In genomic region chr2:74677106-74677505, GRCm38 (mm10) we compare ENCODE assay signal across 34 mouse cellular contexts. TPM values are rescaled to one million over a fixed set of nuclear protein-coding genes. Genes with fewer than 3 reads are reported as not detected.
DNase-seq lines count a peak whose midpoint lies in the region; ATAC-seq lines count a peak whose summit lies in the region.
"Had no signal": no experiment of that assay in that cellular context is flagged by ENCODE, and none has a peak within 500 bp of the region (broad histone marks: within the 10 kb centered on the region; RNA-seq: fewer than 3 reads in every experiment).

No protein-coding gene starts in this region.

- H3K27me3 ChIP-seq in intestine, embryonic 14.5 days (replicated peaks; ENCODE audit: control insufficient read depth, insufficient read depth, low read length) = peaks cover 100% of the 10 kb centered on the region
- peaks cover 97% of the 10 kb centered on the region for H3K27me3 ChIP-seq in intestine, embryonic 15.5 days (replicated peaks)
- peaks cover 100% of the 10 kb centered on the region for H3K27me3 ChIP-seq in neural tube, embryonic 11.5 days (ENCODE audit: control insufficient read depth, insufficient read depth, low read length)
- H3K27me3 ChIP-seq in limb, embryonic 12.5 days = peaks cover 72% of the 10 kb centered on the region

- H3K4me1 ChIP-seq in intestine, embryonic 14.5 days (replicated peaks; ENCODE audit: control insufficient read depth, insufficient read depth, low read length) = no peaks in the 10 kb centered on the region; the same call in 1 of the 2 replicates
- peaks cover 12% of the 10 kb centered on the region for H3K4me1 ChIP-seq in intestine, embryonic 15.5 days (replicated peaks)
- 0 out of 2 replicates have a peak, but pooled peaks cover 6% of the 10 kb centered on the region for H3K4me1 ChIP-seq in neural tube, embryonic 11.5 days (ENCODE audit: control insufficient read depth, insufficient read depth, low read length)
- H3K4me1 ChIP-seq in limb, embryonic 12.5 days (replicated peaks) = peaks cover 47% of the 10 kb centered on the region

- H3K4me2 ChIP-seq in intestine, embryonic 14.5 days (ENCODE audit: low read length) = no peak overlapping the region
- H3K4me2 ChIP-seq in intestine, embryonic 15.5 days (replicated peaks) = no peak overlapping the region
- H3K4me2 ChIP-seq in neural tube, embryonic 11.5 days (ENCODE audit: low read depth) = no peak overlapping the region
- peak overlapping the region; percentile 74 for H3K4me2 ChIP-seq in limb, embryonic 12.5 days
- H3K4me2 ChIP-seq: heart, embryonic 12.5 days; hindbrain, embryonic 15.5 days; liver, embryonic 12.5 days; midbrain, embryonic 15.5 days had no signal

- no peak for ATAC-seq in intestine, embryonic 14.5 days (replicated peaks; ENCODE audit: low FRiP score, low TSS enrichment, low read depth)
- no peak for ATAC-seq in intestine, embryonic 15.5 days
- ATAC-seq in neural tube, embryonic 11.5 days (ENCODE audit: insufficient read depth, low FRiP score, low TSS enrichment) = no peak
- ATAC-seq in limb, embryonic 12.5 days (ENCODE audit: insufficient number of reproducible peaks, insufficient read depth, low FRiP score, low TSS enrichment, low read depth) = no peak
- ATAC-seq: activated CD4-positive, CD25-positive, alpha-beta regulatory T cell, adult 4 months; forebrain, embryonic 16.5 days; inflammation-experienced regulatory T-cells, adult 6 months; liver, embryonic 12.5 days; liver, postnatal 0 days; midbrain, embryonic 15.5 days had no signal

- DNase-seq in intestine, embryonic 14.5 days (ENCODE audit: low spot score) = peak; percentile 61
- peak; percentile 24 for DNase-seq in neural tube, embryonic 11.5 days (ENCODE audit: low spot score)
- no peak for DNase-seq in neural tube, embryonic 10.5 days (ENCODE audit: extremely low spot score, low spot score)
- no peak for DNase-seq in right cerebral cortex, postnatal 4 days
- DNase-seq in right cerebral cortex, postnatal 36 days (ENCODE audit: low spot score in 2 of 2) = no peak
- DNase-seq: adrenal gland, adult 2 months; adrenal gland, postnatal 36 days; B cell, adult 2 months; cerebellum, adult 18-20 months; cerebellum, postnatal 10 days; gastrocnemius, adult 2 months; heart, postnatal 4 days; kidney, adult 2 months; liver, postnatal 0 days; lung, postnatal 36 days; thymus, postnatal 25 days had no signal

- no peak overlapping the region for H3K9ac ChIP-seq in intestine, embryonic 14.5 days (ENCODE audit: low read length)
- no peak overlapping the region for H3K9ac ChIP-seq in intestine, embryonic 15.5 days
- no peak overlapping the region for H3K9ac ChIP-seq in neural tube, embryonic 11.5 days (ENCODE audit: low read length)
- peak overlapping the region; percentile 99 for H3K9ac ChIP-seq in limb, embryonic 12.5 days (replicated peaks)
- H3K9ac ChIP-seq: heart, embryonic 12.5 days; hindbrain, embryonic 15.5 days; liver, embryonic 12.5 days; liver, postnatal 0 days; midbrain, embryonic 15.5 days; neural tube, embryonic 13.5 days had no signal

- H3K27ac ChIP-seq in intestine, embryonic 14.5 days (ENCODE audit: low read depth) = no peak overlapping the region
- H3K27ac ChIP-seq in intestine, embryonic 15.5 days = no peak overlapping the region
- H3K27ac ChIP-seq in neural tube, embryonic 11.5 days (ENCODE audit: low read depth, low read length) = no peak overlapping the region
- peak overlapping the region; percentile 99 for H3K27ac ChIP-seq in limb, embryonic 12.5 days
- H3K27ac ChIP-seq: gastrocnemius, adult 2 months; hindbrain, embryonic 15.5 days; liver, embryonic 12.5 days; midbrain, embryonic 15.5 days; neural tube, embryonic 13.5 days had no signal

- no peaks in the 10 kb centered on the region for H3K9me3 ChIP-seq in intestine, embryonic 14.5 days (ENCODE audit: control insufficient read depth, low read length)
- H3K9me3 ChIP-seq in intestine, embryonic 15.5 days = no peaks in the 10 kb centered on the region
- no peaks in the 10 kb centered on the region for H3K9me3 ChIP-seq in neural tube, embryonic 11.5 days (ENCODE audit: control insufficient read depth, low read length)
- no peaks in the 10 kb centered on the region for H3K9me3 ChIP-seq in limb, embryonic 12.5 days
- H3K9me3 ChIP-seq: heart, embryonic 12.5 days; hindbrain, embryonic 15.5 days; liver, embryonic 12.5 days; midbrain, embryonic 15.5 days; neural tube, embryonic 13.5 days had no signal

- H3K4me3 ChIP-seq in intestine, embryonic 14.5 days (ENCODE audit: low read depth, low read length) = no peak overlapping the region
- H3K4me3 ChIP-seq in intestine, embryonic 15.5 days (replicated peaks) = no peak overlapping the region
- H3K4me3 ChIP-seq in neural tube, embryonic 11.5 days (ENCODE audit: low read depth, low read length) = no peak overlapping the region
- peak overlapping the region; percentile 90 for H3K4me3 ChIP-seq in limb, embryonic 12.5 days (replicated peaks)
- H3K4me3 ChIP-seq: erythroblast, embryonic 14.5 days; gastrocnemius, adult 2 months; heart, embryonic 12.5 days; hindbrain, embryonic 15.5 days; liver, embryonic 12.5 days; midbrain, embryonic 15.5 days had no signal

- no peaks in the 10 kb centered on the region for H3K36me3 ChIP-seq in intestine, embryonic 14.5 days (ENCODE audit: control insufficient read depth, insufficient read depth, low read length)
- H3K36me3 ChIP-seq in intestine, embryonic 15.5 days = no peaks in the 10 kb centered on the region
- H3K36me3 ChIP-seq in neural tube, embryonic 11.5 days (ENCODE audit: control insufficient read depth, insufficient read depth, low read length) = no peaks in the 10 kb centered on the region
- H3K36me3 ChIP-seq in limb, embryonic 12.5 days = no peaks in the 10 kb centered on the region
- H3K36me3 ChIP-seq: heart, embryonic 12.5 days; hindbrain, embryonic 15.5 days; liver, embryonic 12.5 days; midbrain, embryonic 15.5 days; neural tube, embryonic 13.5 days had no signal

- 21% methylated on average over 2 of the region's 2 CpGs for WGBS in intestine, embryonic 14.5 days
- WGBS in intestine, embryonic 15.5 days = 27% methylated on average over 2 of the region's 2 CpGs
- 5% methylated on average over 2 of the region's 2 CpGs for WGBS in neural tube, embryonic 11.5 days
- 16% methylated on average over 2 of the region's 2 CpGs for WGBS in limb, embryonic 12.5 days

RNA-seq across cellular contexts. Expression of gene Hoxd11, which starts 2.3 kb away (rescaled TPM):
- polyA plus RNA-seq in intestine, embryonic 14.5 days (2014; fragmentation: Nextera tagmentation; extraction: Ambion mirVana) = 3.6 and 4.2 TPM in 2 replicates
- polyA plus RNA-seq in intestine, embryonic 15.5 days (2015; fragmentation: Nextera tagmentation; extraction: Ambion mirVana) = 1.2 and 2.3 TPM in 2 replicates
- 8.1 and 8.5 TPM in 2 replicates for polyA plus RNA-seq in neural tube, embryonic 11.5 days (2014; fragmentation: Nextera tagmentation; extraction: Ambion mirVana)
- polyA plus RNA-seq in limb, embryonic 12.5 days (2016; fragmentation: Nextera tagmentation; extraction: Ambion mirVana) = 55.4 and 62.0 TPM in 2 replicates
- polyA plus RNA-seq: activated CD4-positive, CD25-positive, alpha-beta regulatory T cell, adult 4 months; adrenal gland, adult 2 months; brain, embryonic 14.5 days; embryonic facial prominence, embryonic 14.5 days; erythroblast, embryonic 14.5 days; forebrain, embryonic 11.5 days; forebrain, embryonic 16.5 days; heart, embryonic 12.5 days; heart, postnatal 0 days; hindbrain, embryonic 15.5 days; liver, embryonic 12.5 days; liver, postnatal 0 days; lung, embryonic 16.5 days; midbrain, embryonic 15.5 days; stomach, embryonic 16.5 days had no signal

RNA-seq across cellular contexts. Expression of gene Hoxd12, which starts 2.3 kb away (rescaled TPM):
- 0.24 and 0.34 TPM in 2 replicates for polyA plus RNA-seq in intestine, embryonic 14.5 days (2014; fragmentation: Nextera tagmentation; extraction: Ambion mirVana)
- 0.45 and 1.1 TPM in 2 replicates for polyA plus RNA-seq in intestine, embryonic 15.5 days (2015; fragmentation: Nextera tagmentation; extraction: Ambion mirVana)
- polyA plus RNA-seq in neural tube, embryonic 11.5 days (2014; fragmentation: Nextera tagmentation; extraction: Ambion mirVana) = 2.1 TPM in 2 replicates
- polyA plus RNA-seq in limb, embryonic 12.5 days (2016; fragmentation: Nextera tagmentation; extraction: Ambion mirVana) = 113 and 130 TPM in 2 replicates
- polyA plus RNA-seq: activated CD4-positive, CD25-positive, alpha-beta regulatory T cell, adult 4 months; adrenal gland, adult 2 months; brain, embryonic 14.5 days; embryonic facial prominence, embryonic 14.5 days; erythroblast, embryonic 14.5 days; forebrain, embryonic 11.5 days; forebrain, embryonic 16.5 days; heart, postnatal 0 days; hindbrain, embryonic 15.5 days; inflammation-experienced regulatory T-cells, adult 6 months; kidney, adult 2 months; liver, embryonic 12.5 days; liver, postnatal 0 days; lung, embryonic 16.5 days; midbrain, embryonic 15.5 days had no signal

RNA-seq across cellular contexts. Expression of gene Hoxd13, which starts 9.0 kb away (rescaled TPM):
- polyA plus RNA-seq in intestine, embryonic 14.5 days (2014; fragmentation: Nextera tagmentation; extraction: Ambion mirVana) = not detected in 2 replicates
- polyA plus RNA-seq in intestine, embryonic 15.5 days (2015; fragmentation: Nextera tagmentation; extraction: Ambion mirVana) = 0.67 and 0.77 TPM in 2 replicates
- polyA plus RNA-seq in neural tube, embryonic 11.5 days (2014; fragmentation: Nextera tagmentation; extraction: Ambion mirVana) = 0.41 and 1.0 TPM in 2 replicates
- 81.8 and 88.0 TPM in 2 replicates for polyA plus RNA-seq in limb, embryonic 12.5 days (2016; fragmentation: Nextera tagmentation; extraction: Ambion mirVana)
- polyA plus RNA-seq: activated CD4-positive, CD25-positive, alpha-beta regulatory T cell, adult 4 months; adrenal gland, adult 2 months; embryonic facial prominence, embryonic 14.5 days; erythroblast, embryonic 14.5 days; forebrain, embryonic 11.5 days; forebrain, embryonic 16.5 days; heart, postnatal 0 days; hindbrain, embryonic 15.5 days; inflammation-experienced regulatory T-cells, adult 6 months; kidney, adult 2 months; liver, embryonic 12.5 days; liver, postnatal 0 days; lung, embryonic 16.5 days; stomach, embryonic 16.5 days had no signal

RNA-seq across cellular contexts. Expression of gene Hoxd10, which starts 14.6 kb away (rescaled TPM):
- 7.8 and 13.7 TPM in 2 replicates for polyA plus RNA-seq in intestine, embryonic 14.5 days (2014; fragmentation: Nextera tagmentation; extraction: Ambion mirVana)
- polyA plus RNA-seq in intestine, embryonic 15.5 days (2015; fragmentation: Nextera tagmentation; extraction: Ambion mirVana) = 4.8 and 7.9 TPM in 2 replicates
- polyA plus RNA-seq in neural tube, embryonic 11.5 days (2014; fragmentation: Nextera tagmentation; extraction: Ambion mirVana) = 28.1 and 29.3 TPM in 2 replicates
- 39.5 and 42.0 TPM in 2 replicates for polyA plus RNA-seq in limb, embryonic 12.5 days (2016; fragmentation: Nextera tagmentation; extraction: Ambion mirVana)
- polyA plus RNA-seq: activated CD4-positive, CD25-positive, alpha-beta regulatory T cell, adult 4 months; adrenal gland, adult 2 months; erythroblast, embryonic 14.5 days; forebrain, embryonic 11.5 days; forebrain, embryonic 16.5 days; heart, embryonic 12.5 days; heart, postnatal 0 days; hindbrain, embryonic 15.5 days; inflammation-experienced regulatory T-cells, adult 6 months; liver, embryonic 12.5 days; liver, postnatal 0 days; midbrain, embryonic 15.5 days had no signal

RNA-seq across cellular contexts. Expression of gene Evx2, which starts 17.7 kb away (rescaled TPM):
- not detected in 2 replicates for polyA plus RNA-seq in intestine, embryonic 14.5 days (2014; fragmentation: Nextera tagmentation; extraction: Ambion mirVana)
- 0.04 TPM in 1 of 2 replicates, not detected in the other for polyA plus RNA-seq in intestine, embryonic 15.5 days (2015; fragmentation: Nextera tagmentation; extraction: Ambion mirVana)
- polyA plus RNA-seq in neural tube, embryonic 11.5 days (2014; fragmentation: Nextera tagmentation; extraction: Ambion mirVana) = 0.54 and 0.69 TPM in 2 replicates
- 6.8 and 8.3 TPM in 2 replicates for polyA plus RNA-seq in limb, embryonic 12.5 days (2016; fragmentation: Nextera tagmentation; extraction: Ambion mirVana)
- polyA plus RNA-seq: activated CD4-positive, CD25-positive, alpha-beta regulatory T cell, adult 4 months; adrenal gland, adult 2 months; embryonic facial prominence, embryonic 14.5 days; erythroblast, embryonic 14.5 days; forebrain, embryonic 11.5 days; forebrain, embryonic 16.5 days; gonadal fat pad, adult 2 months; heart, embryonic 12.5 days; heart, postnatal 0 days; inflammation-experienced regulatory T-cells, adult 6 months; kidney, adult 2 months; liver, embryonic 12.5 days; liver, postnatal 0 days; lung, embryonic 16.5 days; stomach, embryonic 16.5 days had no signal

Comparison
In these comparisons a context has a peak if more than half of its experiments do, and no peak if none do; other contexts are left out.
1. DNase-seq: peak in intestine, embryonic 14.5 days (single experiment) and neural tube, embryonic 11.5 days (single experiment); none in neural tube, embryonic 10.5 days (single experiment), right cerebral cortex, postnatal 4 days (single experiment) and right cerebral cortex, postnatal 36 days (0 of 2).
2. RNA of gene Hoxd12, which starts 2.3 kb away (polyA plus RNA-seq): 113 to 130 TPM in limb, embryonic 12.5 days; 2.1 TPM in neural tube, embryonic 11.5 days, 0.45 to 1.1 TPM in intestine, embryonic 15.5 days and 0.24 to 0.34 TPM in intestine, embryonic 14.5 days; every median in the first group is over 10 times any median in the second.
3. RNA of gene Hoxd13, which starts 9.0 kb away (polyA plus RNA-seq): 81.8 to 88.0 TPM in limb, embryonic 12.5 days; 0.41 to 1.0 TPM in neural tube, embryonic 11.5 days, 0.67 to 0.77 TPM in intestine, embryonic 15.5 days and not detected in intestine, embryonic 14.5 days; every median in the first group is over 10 times any median in the second.